Mouse (Mus musculus) heart, embryonic 16.5 days (tissue): ENCODE measurements around the gene Skint5. TPM values are rescaled to one million over a fixed set of nuclear protein-coding genes. Genes with fewer than 3 reads are reported as not detected.
"Not testable (repeated sequence)": the region's sequence is repeated elsewhere in the genome, so short reads cannot be mapped to it uniquely, and the experiment has no call there.

ENCODE experiments used
- ATAC-seq: fragments of 200-750 bp; cut with Nextera tagmentation; replicated peaks from 2 replicates; pipeline ENCODE4 v1.8.0; 2017; ENCODE audit warnings: moderate number of reproducible peaks; ENCODE audit not compliant: insufficient read depth, low FRiP score; ENCODE audit errors: extremely low read depth
- H3K27ac ChIP-seq: fragments of 300-500 bp; sonication (generic); 2 replicates; pipeline ENCODE4 v1.5.1; 2014; ENCODE audit warnings: mild to moderate bottlenecking, low read length, control low read depth, moderate library complexity
- H3K27me3 ChIP-seq: fragments of 300-500 bp; sonication (generic); 2 replicates; pipeline ENCODE4 v1.6.1; 2014; ENCODE audit warnings: low read length, mixed read lengths; ENCODE audit not compliant: control insufficient read depth, insufficient read depth
- H3K36me3 ChIP-seq: fragments of 300-500 bp; sonication (generic); 2 replicates; pipeline ENCODE4 v1.6.1; 2014; ENCODE audit not compliant: control insufficient read depth, insufficient read depth
- H3K4me1 ChIP-seq: fragments of 300-500 bp; sonication (generic); 2 replicates; pipeline ENCODE4 v1.6.1; 2014; ENCODE audit warnings: low read length, mixed read lengths; ENCODE audit not compliant: control insufficient read depth, insufficient read depth
- H3K4me2 ChIP-seq: fragments of 300-500 bp; sonication (generic); 2 replicates; pipeline ENCODE4 v1.6.1; 2014; ENCODE audit warnings: low read depth, mild to moderate bottlenecking, control low read depth, low read length
- H3K4me3 ChIP-seq: fragments of 300-500 bp; sonication (generic); 2 replicates; pipeline ENCODE4 v1.5.1; 2014; ENCODE audit warnings: mild to moderate bottlenecking, control low read depth, low read length
- H3K9ac ChIP-seq: fragments of 300-500 bp; sonication (generic); 2 replicates; pipeline ENCODE4 v1.6.1; 2014; ENCODE audit warnings: low read length, control low read depth
- H3K9me3 ChIP-seq: fragments of 300-500 bp; sonication (generic); replicated peaks from 2 replicates; pipeline ENCODE4 v1.6.1; 2016; ENCODE audit warnings: low read length; ENCODE audit not compliant: control insufficient read depth
- WGBS: fragments of 180-500 bp; shearing (Covaris S2); extraction: QIAGEN DNeasy Blood & Tissue Kit; methylation state at CpG from one replicate; pipeline ENCODE4 v1.1.7; 2014; 5-methylcytosine and 5-hydroxymethylcytosine counted together
- polyA plus RNA-seq: library from polyadenylated mRNA; unstranded; fragments of >200 nt; fragmentation: Nextera tagmentation; extraction: Ambion mirVana; gene quantifications from 2 replicates; pipeline ENCODE4 v1.2.1, GENCODE M21; 2015

Skint5 gene
- polyA plus RNA-seq, result not detected in 2 replicates

DNA sequence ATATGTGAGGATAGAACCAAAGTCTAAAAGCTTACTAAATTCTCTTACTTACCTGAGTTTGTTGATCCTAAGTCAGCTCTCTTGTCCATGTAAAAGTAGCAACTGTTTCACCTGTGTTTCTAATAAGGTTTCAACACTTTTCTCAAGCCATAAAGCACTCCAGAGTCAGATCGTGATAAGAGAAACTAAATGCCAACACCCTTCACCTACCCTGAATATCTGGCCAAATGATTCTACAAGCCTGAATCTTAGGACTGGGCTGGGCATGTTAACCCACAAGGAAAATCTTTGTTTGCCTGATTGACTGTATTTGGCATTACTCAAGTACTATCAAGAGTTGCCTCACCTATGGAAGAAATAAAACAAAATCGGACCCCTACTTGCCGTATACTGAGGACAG, at the start of gene Skint5:
TSS of gene Skint5 (minus strand) at position 101 of the 400 bp plus-strand sequence.
- H3K9me3 ChIP-seq, result peaks cover 6% of the 10 kb centered on the region; the same call in 1 of the 2 replicates
- H3K4me1 ChIP-seq, result no peaks in the 10 kb centered on the region
- ATAC-seq, result no peak
- no peak within 1 kb of the TSS for H3K4me2 ChIP-seq
- WGBS, result 84% methylated on average over 3 of the region's 3 CpGs
- no peak within 1 kb of the TSS for H3K27ac ChIP-seq
- no peaks in the 10 kb centered on the region for H3K36me3 ChIP-seq
- H3K9ac ChIP-seq, result no peak within 1 kb of the TSS
- no peaks in the 10 kb centered on the region for H3K27me3 ChIP-seq
- no peak within 1 kb of the TSS for H3K4me3 ChIP-seq

DNA sequence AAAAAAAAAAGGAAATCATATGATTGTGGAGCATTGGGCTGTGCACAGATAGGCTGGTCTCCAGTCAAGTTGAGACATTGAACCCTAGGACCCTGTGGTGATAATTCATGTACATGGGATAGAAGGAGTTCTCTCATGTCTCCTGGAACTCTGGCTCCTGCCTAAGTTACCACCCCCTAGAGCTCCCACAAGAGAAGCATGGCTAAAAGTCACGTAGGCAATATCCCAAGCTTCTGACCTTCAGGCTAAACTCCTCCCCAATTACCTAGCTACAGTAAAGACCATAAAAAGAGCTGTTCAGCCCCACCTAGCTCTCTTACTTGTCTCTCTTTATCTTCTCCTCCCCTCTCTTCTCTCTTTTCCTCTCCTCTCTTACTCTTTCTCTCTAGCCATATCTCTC, 42.0 kb downstream of the Skint5 start:
- no peak overlapping the region for H3K4me3 ChIP-seq
- no peak overlapping the region for H3K4me2 ChIP-seq
- H3K36me3 ChIP-seq, result no peaks in the 10 kb centered on the region
- no peak for ATAC-seq
- H3K4me1 ChIP-seq, result no peaks in the 10 kb centered on the region
- H3K27me3 ChIP-seq, result no peaks in the 10 kb centered on the region
- WGBS, result 48% methylated on average over 1 of the region's 1 CpGs
- H3K9ac ChIP-seq, result no peak overlapping the region
- no peak overlapping the region for H3K27ac ChIP-seq
- H3K9me3 ChIP-seq, result peaks cover 6% of the 10 kb centered on the region; the same call in 1 of the 2 replicates

- Histone ChIP-seq H3K27me3 (no peaks in the 10 kb centered on the region), H3K4me1 (no peaks in the 10 kb centered on the region), H3K4me3 (no peak overlapping the region), H3K36me3 (no peaks in the 10 kb centered on the region), H3K4me2 (no peak overlapping the region), H3K9me3 (no peaks in the 10 kb centered on the region), H3K27ac (no peak overlapping the region), H3K9ac (no peak overlapping the region)
- ATAC-seq, result no peak
- WGBS, result 66% methylated on average over 1 of the region's 1 CpGs
These were observed 235.1 kb downstream of the Skint5 start for GRCm38 (mm10) chr4:113764182-113764581.

GRCm38 (mm10) chr4:113763684-113764083, 235.6 kb downstream of the Skint5 start:
- WGBS, result 41% methylated on average over 1 of the region's 1 CpGs
- Histone ChIP-seq H3K4me2 (no peak overlapping the region), H3K9me3 (no peaks in the 10 kb centered on the region), H3K27ac (no peak overlapping the region), H3K27me3 (no peaks in the 10 kb centered on the region), H3K36me3 (no peaks in the 10 kb centered on the region), H3K9ac (no peak overlapping the region), H3K4me3 (no peak overlapping the region), H3K4me1 (no peaks in the 10 kb centered on the region)
- no peak for ATAC-seq

DNA sequence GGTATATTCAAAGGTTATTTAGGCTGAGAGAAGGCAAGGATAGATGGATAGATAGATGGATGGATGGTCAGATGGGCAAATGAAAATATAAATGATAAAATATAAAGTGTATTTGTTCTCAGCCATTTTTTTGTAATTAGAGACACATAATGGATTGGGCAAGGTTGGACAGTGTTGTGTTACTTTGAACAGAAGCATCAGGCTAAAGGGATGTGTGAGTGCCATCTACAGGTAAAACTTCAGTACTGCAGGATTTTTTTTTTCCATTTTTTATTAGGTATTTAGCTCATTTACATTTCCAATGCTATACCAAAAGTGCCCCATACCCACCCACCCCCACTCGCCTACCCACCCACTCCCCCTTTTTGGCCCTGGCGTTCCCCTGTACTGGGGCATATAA, 551.1 kb downstream of the Skint5 start:
- not testable (repeated sequence) for H3K4me2 ChIP-seq, ATAC-seq
- WGBS, result 67% methylated on average over 2 of the region's 2 CpGs

More for the DNA sequence above, 551.1 kb downstream of the Skint5 start:
- H3K27ac ChIP-seq, H3K4me3 ChIP-seq, H3K4me1 ChIP-seq, H3K36me3 ChIP-seq, H3K9ac ChIP-seq, H3K9me3 ChIP-seq, H3K27me3 ChIP-seq: not testable (repeated sequence)

Other genes starting within 250 kb of the Skint5 start
- not detected in 2 replicates for gene Skint11, start 163.9 kb upstream of the Skint5 start, polyA plus RNA-seq